Mouse (Mus musculus) c-Kit-positive CD71-negative TER-119-negative erythroid progenitor cells, embryonic 14.5 days (primary cell): Measurements from ENCODE around the gene Naaladl1.

ENCODE experiments used
- DNase-seq: peaks from one replicate; pipeline ENCODE4 v3.0.0-alpha.2; 2013; ENCODE audit warnings: low read depth

The Naaladl1 gene

DNA sequence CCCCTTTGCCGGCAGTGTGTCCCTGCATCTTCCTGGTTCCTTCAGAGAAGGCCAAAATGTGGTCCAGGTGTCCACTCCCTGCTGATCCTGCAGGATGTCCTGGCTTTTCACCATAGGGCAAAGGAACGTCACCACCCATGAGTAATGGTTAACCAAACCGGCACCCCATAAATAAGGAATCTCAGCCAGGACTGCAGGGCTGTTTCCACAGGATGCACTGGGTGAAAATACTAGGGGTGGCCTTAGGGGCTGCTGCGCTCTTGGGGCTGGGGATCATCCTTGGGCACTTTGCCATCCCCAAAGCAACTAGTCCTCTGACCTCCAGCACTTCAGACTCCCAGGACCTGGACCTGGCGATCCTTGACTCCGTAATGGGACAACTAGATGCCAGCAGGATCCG, at the start of gene Naaladl1:
TSS of gene Naaladl1 (plus strand) at position 197 of the 400 bp plus-strand sequence.
- no peak for DNase-seq

DNA sequence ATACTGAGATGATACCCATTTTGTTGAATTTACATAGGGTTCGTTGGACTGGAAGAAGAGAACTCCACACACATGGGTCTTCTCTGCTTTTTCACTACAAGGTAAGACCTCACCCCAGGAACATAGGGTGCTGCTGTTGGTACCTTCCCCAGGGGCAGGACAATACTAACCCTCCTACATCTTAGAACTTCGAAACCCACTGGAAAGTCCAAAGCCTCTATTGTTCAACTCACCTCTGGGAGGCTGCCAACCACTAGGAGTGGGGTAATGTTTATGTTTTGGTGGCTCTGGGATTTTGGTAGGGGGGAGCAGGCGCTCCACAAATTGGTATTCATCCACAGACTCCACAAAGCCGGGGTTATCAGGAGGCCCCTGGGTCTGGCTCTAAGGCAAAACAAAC, 48.9 kb upstream of the Naaladl1 start:
- DNase-seq: no peak

DNA sequence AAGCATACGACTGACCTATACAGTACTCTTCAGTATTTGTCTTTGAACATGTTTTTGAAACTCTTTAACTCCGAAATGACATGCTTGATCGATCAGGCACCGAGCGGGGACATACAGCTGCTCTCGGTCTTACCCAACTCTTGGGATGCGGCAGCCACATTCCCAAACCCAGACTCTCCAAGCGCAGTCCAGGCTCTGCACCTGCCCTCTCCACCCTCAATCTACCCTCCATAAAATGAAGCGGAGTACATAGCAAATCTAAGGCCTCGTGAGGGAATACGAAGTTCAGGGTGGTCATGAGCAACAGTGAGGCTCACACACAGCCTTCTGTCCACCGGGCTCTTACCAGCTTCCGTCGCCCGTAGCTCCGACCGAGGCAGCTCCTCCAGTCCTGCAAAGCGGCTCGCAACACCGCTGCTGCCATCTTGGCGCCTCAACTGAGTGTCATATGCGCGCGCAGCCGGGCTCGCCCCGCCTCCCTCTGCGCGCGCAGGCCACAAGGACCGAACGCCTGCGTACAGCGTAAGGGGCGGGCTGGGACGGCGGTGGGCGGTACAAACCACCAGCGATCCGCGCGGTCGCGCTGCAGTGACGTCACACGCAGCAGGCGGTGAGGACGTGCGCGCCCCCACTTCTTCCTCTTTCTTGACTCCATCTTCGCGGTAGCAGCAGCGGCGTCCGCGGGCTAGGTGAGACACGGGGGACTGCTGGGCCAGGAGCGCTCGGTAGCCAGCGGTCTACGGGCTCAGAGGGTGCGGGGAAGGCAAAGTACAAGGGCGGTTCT, 48.1 kb upstream of the Naaladl1 start, which contains the start of the genes Mrpl49 and Fau:
TSS of gene Mrpl49 (minus strand) at position 473 of the 784 bp plus-strand sequence.
TSS of gene Fau (plus strand) at position 532 of the 784 bp plus-strand sequence.
- DNase-seq: peak; percentile 94

DNA sequence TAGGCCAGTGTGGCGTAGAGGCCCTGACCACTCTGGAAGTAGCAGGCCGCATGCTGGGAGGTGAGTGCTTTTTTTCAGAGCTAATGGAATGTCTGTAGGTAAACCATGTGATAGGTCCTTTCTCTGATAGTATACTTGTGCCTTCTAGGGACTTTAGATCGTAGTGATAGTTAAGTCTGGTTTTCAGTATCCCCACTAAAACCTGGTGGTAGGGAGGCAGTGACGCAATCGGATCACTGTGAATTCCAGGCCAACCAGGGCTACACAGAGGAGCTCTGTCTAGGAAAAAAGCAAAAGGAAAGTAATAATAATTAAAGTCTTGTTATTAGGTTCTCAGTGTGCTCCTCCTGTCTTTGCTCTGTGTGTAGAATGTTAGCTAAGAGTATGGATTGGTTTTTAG, 47.1 kb upstream of the Naaladl1 start:
- DNase-seq: no peak

DNA sequence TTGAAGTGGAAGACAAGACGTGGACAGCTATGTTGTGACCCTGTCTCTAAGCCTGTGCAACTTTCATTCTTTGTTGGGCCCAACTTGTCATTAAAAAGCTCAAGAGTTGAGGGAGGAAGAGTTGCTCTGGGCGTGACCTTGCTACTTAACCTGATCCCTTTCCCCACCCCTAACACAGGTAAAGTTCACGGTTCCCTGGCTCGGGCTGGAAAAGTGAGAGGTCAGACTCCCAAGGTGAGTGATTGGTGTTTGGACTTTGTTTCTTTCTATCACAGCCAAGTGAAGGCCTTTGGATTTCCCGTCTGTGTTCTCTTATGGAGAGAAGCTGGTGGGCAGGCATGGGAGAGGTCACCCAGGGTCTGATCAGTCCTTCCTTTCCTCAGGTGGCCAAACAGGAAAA, 46.6 kb upstream of the Naaladl1 start:
- no peak for DNase-seq

DNA sequence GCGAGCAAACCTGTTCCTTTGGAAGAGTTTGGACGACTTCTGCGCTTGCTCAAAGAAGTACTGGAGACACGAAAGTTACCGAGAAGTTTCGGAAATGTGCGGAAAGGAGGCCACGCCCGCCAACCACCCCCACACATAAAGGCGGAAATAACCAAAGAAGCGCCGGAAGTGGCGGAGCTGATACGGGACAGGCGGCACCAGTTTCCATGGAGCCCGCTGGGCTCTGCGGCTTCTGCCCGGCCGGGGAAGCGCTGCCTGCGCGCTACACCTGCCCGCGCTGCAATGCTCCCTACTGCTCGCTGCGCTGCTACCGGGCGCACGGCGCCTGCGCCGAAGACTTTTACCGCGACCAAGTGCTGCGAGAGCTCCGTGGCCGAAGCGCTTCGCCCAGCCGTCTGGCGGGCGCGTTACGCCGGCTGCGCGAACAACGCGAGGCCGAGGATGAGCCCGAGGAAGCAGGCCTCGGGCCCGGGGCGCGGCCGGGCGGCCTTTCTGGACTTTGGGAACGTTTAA, 44.5 kb upstream of the Naaladl1 start, which contains the start of gene Znhit2:
TSS of gene Znhit2 (plus strand) at position 172 of the 513 bp plus-strand sequence.
- DNase-seq: peak; percentile 92

DNA sequence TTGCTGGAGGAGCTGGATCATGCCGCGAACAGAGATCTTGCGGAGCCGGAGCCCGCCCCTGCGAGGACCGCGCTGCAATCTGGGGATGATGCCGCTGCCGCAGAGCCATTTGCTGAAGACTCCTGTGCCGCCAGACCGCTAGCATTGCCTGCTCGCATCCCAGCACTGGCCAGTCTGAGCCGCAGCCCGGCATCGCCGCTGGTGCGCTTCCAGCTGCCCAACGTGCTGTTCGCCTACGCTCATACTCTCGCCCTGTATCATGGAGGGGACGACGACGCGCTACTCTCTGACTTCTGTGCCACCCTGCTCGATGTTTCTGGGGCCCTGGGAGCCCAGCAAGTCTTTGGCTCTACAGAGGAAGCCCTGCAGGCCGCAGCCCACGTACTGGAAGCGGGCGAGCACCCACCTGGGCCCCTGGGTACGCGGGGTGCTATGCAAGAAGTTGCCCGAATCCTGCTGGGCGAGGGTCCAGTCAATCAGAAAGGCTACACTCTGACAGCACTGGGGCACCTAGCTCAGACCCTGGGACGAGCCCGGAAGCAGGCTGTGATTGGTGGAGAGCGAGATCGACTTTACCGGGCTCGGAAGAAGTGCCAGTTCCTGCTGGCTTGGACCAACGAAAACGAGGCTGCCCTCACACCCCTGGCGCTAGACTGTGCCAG, 43.8 kb upstream of the Naaladl1 start:
- DNase-seq: no peak

DNA sequence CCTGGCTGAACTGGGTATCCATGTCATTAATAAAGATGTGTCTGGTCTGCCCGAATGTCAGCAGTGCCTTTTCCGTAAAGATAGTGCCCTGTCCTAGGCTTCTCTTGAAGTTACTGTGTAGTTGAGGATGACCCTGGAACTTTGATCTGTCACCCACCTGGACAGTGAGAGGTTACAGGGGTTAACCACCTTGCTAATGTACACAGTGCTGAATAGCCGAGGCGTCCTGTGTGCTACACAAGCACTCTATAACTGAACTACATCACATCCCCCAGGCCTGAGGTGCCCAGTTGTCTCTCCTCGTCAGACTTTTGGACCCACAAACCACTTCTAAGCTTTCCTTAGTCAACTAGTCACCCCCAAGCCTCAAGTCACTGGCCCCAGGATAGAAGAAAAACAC, 43.2 kb upstream of the Naaladl1 start:
- no peak for DNase-seq

DNA sequence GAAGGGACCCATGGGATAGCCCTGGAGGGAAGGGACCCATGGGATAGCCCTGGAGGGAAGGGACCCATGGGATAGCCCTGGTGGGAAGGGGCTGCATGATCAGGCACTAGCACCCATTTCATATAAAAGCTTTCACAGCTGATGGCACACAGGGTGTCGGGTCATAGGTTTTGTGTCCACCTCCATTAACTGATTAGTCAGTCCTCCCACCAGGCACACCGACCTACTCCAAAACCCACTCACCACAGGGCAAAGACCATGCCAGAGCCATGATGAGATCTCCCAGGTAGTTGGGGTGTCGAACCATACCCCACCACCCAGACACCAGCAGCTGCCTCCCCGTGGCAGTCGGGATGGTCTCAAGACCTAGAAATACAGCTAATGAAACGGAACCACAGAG, 42.5 kb upstream of the Naaladl1 start:
- no peak for DNase-seq

DNA sequence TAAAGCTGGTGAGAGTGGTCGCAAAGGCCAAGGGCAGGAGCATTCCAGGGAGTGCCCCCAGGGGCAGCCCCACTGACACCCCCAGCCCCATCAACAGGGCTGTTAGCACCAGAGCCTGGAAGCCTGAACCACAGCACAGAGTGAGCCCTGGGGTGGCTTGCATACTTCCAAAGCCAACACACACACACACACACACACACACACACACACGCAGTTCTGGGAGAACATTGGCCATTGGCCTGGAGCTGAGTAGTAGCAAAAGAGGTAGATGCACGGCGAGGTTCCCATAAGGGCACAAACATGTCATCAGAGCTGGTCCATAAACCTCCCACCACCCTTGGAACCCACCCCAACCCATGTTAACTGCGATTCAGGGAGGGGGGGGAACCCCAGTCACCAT, 39.0 kb upstream of the Naaladl1 start:
- DNase-seq: no peak

DNA sequence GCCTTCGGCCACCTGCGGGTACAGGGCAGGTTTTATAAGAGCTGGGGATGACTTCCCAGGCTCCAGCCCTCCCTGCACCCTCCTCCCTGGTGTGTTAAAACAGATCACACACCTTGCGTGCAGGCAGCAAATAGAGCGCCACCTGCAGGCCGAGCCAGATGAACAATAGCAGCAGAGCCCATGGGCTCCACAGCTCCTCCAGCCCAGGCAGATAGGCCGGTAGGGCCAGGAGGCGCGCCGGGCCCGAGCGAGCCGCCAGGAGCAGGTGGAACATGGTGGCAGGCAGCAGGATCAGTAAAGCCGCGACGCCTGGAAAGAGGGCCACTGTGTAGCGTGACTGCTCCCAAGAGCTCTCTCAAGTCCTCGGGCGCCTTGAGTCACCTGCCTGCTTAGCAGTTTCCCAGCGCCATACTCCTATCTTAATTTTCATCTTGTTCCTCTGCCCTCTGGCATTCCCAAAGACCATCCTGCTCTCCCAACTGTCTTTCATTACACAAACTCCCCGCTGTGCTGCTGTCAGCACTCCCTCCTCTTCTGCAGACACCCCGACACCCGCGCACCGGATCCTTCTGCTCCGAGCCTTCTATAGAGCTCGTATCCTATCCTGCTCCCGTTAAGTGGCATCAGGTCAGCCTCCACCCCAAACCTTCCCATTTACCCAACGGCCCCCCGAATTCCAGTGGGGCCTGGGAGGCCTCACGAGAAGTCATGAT, 38.4 kb upstream of the Naaladl1 start:
- DNase-seq: peak; percentile 89

DNA sequence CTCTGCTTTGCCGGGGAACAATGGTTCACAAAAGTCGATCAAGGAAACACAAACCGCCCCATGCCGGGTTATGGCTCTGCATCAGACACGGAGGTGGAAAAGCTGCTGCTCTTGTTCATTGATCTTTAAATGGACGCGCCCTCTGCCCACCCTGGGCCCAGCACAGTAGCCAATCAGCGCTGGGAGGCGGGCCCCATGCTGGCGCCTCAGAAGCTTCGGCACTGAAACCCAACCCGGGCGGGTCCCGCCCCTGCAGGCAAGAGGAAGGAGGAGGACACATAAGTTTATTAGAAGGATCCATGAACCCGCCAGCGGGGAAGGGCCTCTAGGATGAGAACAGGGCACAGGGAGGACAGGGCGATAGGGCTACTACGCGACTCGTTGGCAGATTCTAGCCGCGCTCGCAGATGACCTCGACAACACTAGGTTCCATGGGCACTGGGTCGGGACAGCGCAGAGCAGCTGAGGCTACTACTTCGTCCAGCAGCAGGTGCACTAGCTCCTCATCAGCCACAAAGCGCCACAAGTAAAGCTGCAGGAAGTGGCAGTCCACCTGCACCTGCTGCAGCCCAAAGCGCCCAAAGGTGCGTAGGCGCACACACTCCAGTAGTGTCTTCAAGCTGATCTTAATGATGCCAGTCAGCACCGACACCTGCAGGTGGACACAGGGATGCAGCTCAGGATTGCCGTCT, 37.7 kb upstream of the Naaladl1 start, which contains the start of gene Tm7sf2:
TSS of gene Tm7sf2 (minus strand) at position 650 of the 692 bp plus-strand sequence.
- DNase-seq: peak; percentile 88

DNA sequence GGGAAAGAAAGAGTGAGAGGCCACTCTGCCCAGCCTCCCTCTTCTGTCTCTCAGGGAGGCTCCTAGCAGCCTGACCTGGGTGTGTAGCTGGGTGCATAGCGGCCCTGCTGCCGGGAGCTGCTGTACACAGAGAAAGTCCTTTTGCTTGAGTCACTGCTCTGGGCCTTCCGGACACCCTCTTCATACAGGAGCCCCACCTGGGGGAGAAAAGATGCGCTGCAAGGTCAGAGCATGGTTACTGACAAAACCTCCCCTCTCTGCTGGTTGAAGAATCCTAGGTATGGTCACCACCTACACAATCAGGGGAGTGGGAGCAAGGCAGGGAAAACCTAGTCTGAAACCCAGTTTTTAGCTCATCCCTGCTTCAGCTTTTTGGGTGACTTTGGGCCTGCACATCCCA, 36.6 kb upstream of the Naaladl1 start:
- DNase-seq: no peak

DNA sequence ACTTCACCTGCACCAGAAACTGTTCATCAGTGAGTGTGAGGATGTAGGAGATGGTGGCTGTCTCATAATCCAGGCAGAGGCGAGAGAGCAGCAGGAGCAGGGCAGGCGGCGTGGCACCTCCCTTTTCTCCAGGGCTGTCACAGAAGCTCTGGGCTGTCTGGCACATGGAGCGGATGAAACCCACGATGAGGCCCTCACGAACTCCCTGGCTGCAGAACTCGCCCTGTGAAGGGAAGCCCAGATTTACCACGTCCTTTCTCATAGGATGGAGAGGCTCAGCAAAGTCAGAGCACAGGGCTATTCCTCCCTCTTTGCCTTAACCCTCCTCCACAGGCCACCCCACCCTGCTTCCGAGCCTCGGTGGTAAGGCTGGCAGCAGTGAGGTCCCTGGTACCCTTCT, 35.7 kb upstream of the Naaladl1 start:
- no peak for DNase-seq

DNA sequence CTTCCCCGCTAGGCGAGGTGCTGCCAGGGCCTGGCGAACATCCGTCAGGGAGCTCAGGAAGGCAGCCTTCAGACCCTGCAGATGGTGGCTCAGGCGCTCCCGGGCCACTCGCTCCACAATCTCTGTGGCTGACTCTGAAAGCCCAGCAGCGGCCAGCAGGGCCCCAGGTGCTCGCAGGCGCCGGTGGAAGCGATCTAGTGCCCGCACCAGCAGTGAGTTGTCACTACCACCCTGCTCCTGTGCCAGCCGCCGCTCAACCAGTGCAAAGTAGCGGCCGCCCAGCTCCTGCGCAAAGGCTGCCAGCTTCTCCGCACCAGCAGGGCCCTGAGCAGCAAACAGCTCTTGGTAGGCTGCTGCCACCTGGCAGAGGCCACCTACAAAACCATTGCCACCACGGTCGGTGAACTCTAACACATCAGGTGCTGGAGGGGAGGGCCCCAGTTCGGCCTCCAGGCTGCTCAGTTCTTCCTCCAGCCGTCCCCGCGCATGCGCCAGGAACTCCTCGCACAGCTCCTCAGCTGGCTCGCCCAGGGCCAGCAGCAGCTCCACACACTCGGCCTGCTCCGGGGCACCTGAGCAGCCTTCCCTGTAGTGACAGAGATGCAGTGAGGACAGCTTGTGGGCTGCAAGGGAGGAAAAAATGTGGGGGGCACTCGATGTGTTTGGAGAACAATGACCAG, 34.9 kb upstream of the Naaladl1 start:
- DNase-seq: no peak

DNA sequence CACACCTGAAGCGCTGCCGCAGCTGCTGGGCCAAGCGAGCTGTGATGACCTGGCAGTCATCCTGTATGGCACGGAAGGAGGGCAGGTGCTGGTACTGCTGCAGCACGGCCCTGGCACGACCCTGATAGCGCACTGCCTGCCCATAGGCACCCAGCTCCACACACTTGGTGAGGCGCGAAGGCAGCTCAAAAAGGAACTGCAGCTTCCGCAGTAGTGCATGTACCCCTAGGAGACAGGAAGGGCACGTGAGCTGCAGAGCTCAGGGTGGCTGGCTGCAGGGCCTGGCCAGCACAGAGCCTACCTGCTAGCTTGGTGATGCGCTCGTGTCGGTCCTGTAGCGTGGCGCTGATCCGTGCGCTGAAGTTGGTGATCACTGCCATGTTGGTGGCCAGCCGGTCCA, 34.3 kb upstream of the Naaladl1 start:
- DNase-seq: no peak

DNA sequence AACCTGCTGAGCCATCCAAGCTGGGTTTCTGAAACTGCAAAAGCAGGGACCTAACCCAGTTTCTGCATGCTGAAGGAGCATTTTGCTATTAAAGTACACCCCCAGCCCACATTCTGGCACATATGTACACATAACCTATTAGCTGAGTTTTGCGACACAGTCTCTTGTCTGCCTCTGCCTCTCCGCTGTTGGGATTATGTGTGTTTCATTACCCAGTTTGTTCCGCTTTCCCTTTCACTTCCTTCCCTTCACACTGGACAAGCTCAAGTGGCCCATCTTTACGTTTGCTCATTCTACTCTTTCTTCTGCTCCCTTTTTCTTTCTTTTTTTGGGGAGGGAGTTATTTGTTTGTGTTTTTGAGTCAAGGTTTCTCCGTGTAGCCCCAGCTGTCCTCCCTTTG, 31.7 kb upstream of the Naaladl1 start:
- no peak for DNase-seq

DNA sequence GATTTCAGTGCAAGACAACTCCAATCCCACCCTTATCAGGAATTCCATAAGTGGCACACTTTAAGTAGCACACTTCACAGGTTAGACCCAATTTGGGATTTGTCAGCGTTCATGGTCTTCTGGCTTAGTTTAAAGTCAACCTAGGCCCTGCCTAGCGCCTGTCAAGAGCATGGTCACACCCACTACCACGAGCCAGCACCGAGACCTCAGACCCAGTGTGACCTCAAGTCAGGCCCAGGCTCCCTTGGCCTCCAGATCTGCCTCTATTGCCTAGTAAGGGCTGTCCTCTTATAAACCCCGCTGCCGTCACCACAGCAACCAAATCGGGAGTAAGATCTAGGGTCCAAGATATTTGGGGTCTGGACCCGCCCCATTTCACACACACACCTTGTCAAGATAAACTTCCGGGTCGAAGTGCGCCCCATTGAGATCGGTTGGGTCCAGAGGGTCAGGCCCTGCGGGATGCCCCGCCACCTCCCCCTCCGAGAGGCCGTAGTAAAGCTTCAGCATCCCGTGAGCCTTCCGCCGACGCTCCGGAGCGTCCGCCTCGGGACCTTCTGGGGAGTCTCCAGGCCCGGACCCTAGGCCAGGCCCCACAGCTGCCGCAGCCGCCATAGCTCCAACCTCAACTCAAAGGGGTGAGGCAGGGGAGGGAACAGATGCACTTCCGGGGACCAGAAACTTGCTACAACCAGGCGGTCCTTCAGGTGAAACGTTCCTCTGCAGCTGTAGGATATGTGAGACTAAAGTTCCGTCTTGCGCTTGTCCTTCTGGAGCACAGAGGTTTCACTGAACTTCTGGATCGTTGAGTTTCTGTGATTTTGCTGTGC, 28.8 kb upstream of the Naaladl1 start, which contains the start of gene Vps51:
TSS of gene Vps51 (minus strand) at position 668 of the 830 bp plus-strand sequence.
- DNase-seq: peak; percentile 89

DNA sequence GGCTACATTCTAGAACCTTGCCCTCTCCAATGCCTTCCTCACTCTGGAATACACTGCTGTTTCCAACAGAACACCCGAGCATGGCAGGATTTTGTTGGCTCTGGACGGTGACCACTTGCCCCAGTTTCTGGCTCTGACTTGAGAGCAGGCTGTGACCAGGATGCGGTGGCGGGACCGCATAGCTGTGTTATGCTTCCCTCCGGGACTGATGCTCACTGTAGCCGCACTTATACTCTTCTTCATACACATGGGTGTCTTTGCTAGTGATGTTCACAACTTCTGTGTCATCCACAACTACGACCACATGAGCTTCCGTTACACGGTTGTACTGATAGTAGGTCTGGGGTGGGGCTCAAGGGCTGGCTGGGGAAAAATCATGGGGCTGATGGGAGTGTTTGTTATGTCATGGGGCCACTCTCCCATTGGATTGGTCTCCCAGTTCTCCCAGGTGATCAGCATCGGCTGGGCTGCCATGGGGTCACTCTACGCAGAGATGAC, 25.6 kb upstream of the Naaladl1 start, which contains the start of gene Tmem262:
TSS of gene Tmem262 (plus strand) at position 51 of the 498 bp plus-strand sequence.
- DNase-seq: no peak

DNA sequence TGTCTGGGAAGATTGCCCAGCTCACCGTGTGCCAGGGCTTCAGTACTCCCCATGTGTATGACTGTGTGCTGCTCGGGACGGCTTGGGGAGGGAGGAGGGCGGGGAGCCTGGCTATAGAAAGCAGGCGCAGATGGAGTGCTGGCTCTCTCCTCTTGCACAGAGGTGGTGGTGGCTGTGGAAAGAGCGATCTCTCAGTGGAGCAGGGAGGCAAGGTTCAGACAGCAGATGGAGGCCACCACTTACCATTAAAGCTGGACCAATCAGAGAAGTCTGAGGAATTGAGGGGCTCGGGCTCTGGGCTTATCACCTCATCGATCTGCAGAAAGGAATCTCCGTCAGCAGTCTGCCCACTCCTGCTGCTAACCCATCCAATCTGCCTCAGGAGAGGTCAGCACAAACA, 23.4 kb upstream of the Naaladl1 start, which contains the start of gene Gm28374:
TSS of gene Gm28374 (minus strand) at position 101 of the 400 bp plus-strand sequence.
- no peak for DNase-seq
